Mouse (Mus musculus): ENCODE measurements at regions not wholly inside any gene's neighbourhood (a gene's known extent, or its start where the extent isn't known, plus 50 kb on each side); places are given as distances from the start of the nearest gene placed in this dataset.

DNA sequence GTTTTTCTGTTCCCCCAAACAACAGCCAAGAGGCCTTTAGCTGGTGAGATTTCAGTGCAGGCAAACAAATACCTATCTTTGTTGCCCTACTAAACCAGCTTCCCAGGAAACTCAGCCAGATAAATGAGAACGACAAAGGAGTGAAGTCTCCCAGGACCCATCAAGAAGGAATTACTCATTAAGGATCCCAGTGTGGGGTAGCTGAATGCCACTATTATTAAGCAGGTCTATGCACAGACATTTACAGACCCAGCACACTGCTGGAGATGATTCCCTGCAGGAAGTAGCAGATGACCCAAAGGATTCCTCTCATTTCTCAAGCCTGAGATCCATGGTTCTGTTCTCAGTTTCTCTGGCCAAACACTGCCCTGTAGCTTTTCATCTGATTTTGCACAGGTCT, 105.6 kb upstream of the Npy start:
- TF ChIP-seq MAX (IDR thresholded peaks at IDR 0.05) (no peak), FOSL1 (IDR thresholded peaks at IDR 0.05; ENCODE audit: insufficient read depth, low read length, poor library complexity, severe bottlenecking) (no peak), CTCF (IDR thresholded peaks at IDR 0.05; ENCODE audit: control insufficient read depth, insufficient read depth, insufficient read length) (no peak), USF1 (IDR thresholded peaks at IDR 0.05; ENCODE audit: low read depth) (no peak), MYOG (IDR thresholded peaks at IDR 0.05; ENCODE audit: control insufficient read depth, extremely low read depth, insufficient read length) (no peak), CEBPB (IDR thresholded peaks at IDR 0.05; ENCODE audit: low read depth) (no peak), MYOD1 (IDR thresholded peaks at IDR 0.05; ENCODE audit: control insufficient read depth, insufficient read length, low read depth) (no peak)
- H3ac ChIP-seq (ENCODE audit: control insufficient read depth, insufficient read length, low read depth), result no peak overlapping the region
- no peaks in the 10 kb centered on the region for H3K79me3 ChIP-seq (ENCODE audit: low read depth)
- no peak overlapping the region for H3K4me3 ChIP-seq (ENCODE audit: insufficient read depth, poor library complexity, severe bottlenecking)
- H3K27me3 ChIP-seq (ENCODE audit: control insufficient read depth, insufficient read depth, insufficient read length), result no peaks in the 10 kb centered on the region
- no peaks in the 10 kb centered on the region for H3K79me2 ChIP-seq (ENCODE audit: control insufficient read depth, insufficient read depth)
- H3K36me3 ChIP-seq (ENCODE audit: control insufficient read depth, insufficient read depth), result no peaks in the 10 kb centered on the region

DNA sequence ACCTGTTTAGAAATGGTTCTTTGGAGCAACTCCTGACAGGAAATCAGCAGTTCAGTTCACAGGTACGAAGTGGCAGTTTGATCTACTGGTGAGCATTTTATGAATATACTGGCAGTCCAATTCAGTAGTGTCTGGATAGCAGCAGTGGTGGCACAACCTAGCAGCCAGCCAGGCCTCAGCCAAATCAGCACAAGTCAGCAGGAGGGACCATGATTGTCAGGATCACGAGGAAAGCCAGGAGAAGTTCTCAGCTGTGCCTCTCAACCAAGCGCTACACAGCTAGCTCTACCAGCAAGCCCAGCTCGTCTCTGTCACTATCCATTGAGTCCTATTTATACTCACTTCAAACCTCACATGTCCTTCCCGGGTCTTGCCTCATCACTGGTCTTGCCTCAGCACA, 89.3 kb upstream of the Npy start:
- no peaks in the 10 kb centered on the region for H3K79me2 ChIP-seq (ENCODE audit: control insufficient read depth, insufficient read depth)

DNA sequence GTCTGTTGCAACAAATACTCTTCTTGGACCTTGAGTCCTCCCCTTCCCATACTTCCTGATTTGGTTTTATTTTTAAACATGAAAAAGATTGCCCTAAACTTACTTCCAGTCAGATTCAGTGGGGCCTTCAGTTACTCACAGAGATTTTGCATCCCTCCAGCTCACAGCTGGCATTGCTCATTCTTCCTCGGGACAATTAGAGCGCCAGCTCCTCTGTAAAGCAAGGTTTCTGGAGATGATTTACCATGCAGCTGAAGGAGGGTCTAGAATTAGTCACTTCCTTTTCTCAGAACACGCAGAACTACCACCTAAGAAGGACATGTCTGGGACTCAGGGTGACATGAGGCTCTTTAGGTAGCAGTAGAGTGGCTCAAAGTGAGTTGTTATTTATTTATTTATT, 79.4 kb upstream of the Npy start:
- H3K4me3 ChIP-seq (ENCODE audit: insufficient read depth, poor library complexity, severe bottlenecking), result no peak overlapping the region
- no peak overlapping the region for H3ac ChIP-seq (ENCODE audit: control insufficient read depth, insufficient read length, low read depth)
- no peaks in the 10 kb centered on the region for H3K36me3 ChIP-seq (ENCODE audit: control insufficient read depth, insufficient read depth)
- H3K27me3 ChIP-seq (ENCODE audit: control insufficient read depth, insufficient read depth, insufficient read length), result no peaks in the 10 kb centered on the region
- no peaks in the 10 kb centered on the region for H3K79me3 ChIP-seq (ENCODE audit: low read depth)
- no peaks in the 10 kb centered on the region for H3K79me2 ChIP-seq (ENCODE audit: control insufficient read depth, insufficient read depth)
- TF ChIP-seq CTCF (IDR thresholded peaks at IDR 0.05; ENCODE audit: control insufficient read depth, insufficient read depth, insufficient read length), result no peak
- no peak for TF ChIP-seq FOSL1 (IDR thresholded peaks at IDR 0.05; ENCODE audit: insufficient read depth, low read length, poor library complexity, severe bottlenecking)
- no peak for TF ChIP-seq CEBPB (IDR thresholded peaks at IDR 0.05; ENCODE audit: low read depth)
- no peak for TF ChIP-seq USF1 (IDR thresholded peaks at IDR 0.05; ENCODE audit: low read depth)
- TF ChIP-seq MYOD1 (IDR thresholded peaks at IDR 0.05; ENCODE audit: control insufficient read depth, insufficient read length, low read depth), result no peak
- TF ChIP-seq MYOG (IDR thresholded peaks at IDR 0.05; ENCODE audit: control insufficient read depth, extremely low read depth, insufficient read length), result no peak
- no peak for TF ChIP-seq MAX (IDR thresholded peaks at IDR 0.05)

More for the DNA sequence above, 89.3 kb upstream of the Npy start:
- no peaks in the 10 kb centered on the region for H3K79me3 ChIP-seq (ENCODE audit: low read depth)
- H3K4me3 ChIP-seq (ENCODE audit: insufficient read depth, poor library complexity, severe bottlenecking), result no peak overlapping the region
- no peak for TF ChIP-seq MYOG (IDR thresholded peaks at IDR 0.05; ENCODE audit: control insufficient read depth, extremely low read depth, insufficient read length)
- no peak for TF ChIP-seq MAX (IDR thresholded peaks at IDR 0.05)
- TF ChIP-seq FOSL1 (IDR thresholded peaks at IDR 0.05; ENCODE audit: insufficient read depth, low read length, poor library complexity, severe bottlenecking), result no peak
- no peak for TF ChIP-seq USF1 (IDR thresholded peaks at IDR 0.05; ENCODE audit: low read depth)
- no peak for TF ChIP-seq MYOD1 (IDR thresholded peaks at IDR 0.05; ENCODE audit: control insufficient read depth, insufficient read length, low read depth)
- no peak for TF ChIP-seq CTCF (IDR thresholded peaks at IDR 0.05; ENCODE audit: control insufficient read depth, insufficient read depth, insufficient read length)
- TF ChIP-seq CEBPB (IDR thresholded peaks at IDR 0.05; ENCODE audit: low read depth), result no peak
- H3K27me3 ChIP-seq (ENCODE audit: control insufficient read depth, insufficient read depth, insufficient read length), result no peaks in the 10 kb centered on the region
- H3K36me3 ChIP-seq (ENCODE audit: control insufficient read depth, insufficient read depth), result no peaks in the 10 kb centered on the region
- no peak overlapping the region for H3ac ChIP-seq (ENCODE audit: control insufficient read depth, insufficient read length, low read depth)

DNA sequence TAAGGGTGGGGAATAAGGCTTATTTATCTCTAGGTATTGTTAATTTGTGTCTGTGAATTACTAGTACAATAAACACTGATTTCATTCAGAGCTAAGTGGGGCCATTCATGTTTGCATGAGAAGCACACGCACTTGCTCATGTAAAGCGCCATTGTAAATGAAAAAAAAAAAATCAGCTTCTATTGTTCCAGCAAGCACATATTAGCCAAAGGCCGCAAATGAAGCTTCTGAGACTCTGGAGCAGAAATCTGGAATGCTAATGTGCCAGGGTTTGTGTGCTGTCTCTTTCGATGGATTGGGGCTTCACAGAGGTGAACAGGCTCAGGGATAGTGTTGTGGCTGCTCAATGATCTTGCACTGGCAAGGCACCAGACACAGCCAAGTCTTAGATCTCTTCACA, 77.2 kb upstream of the Npy start:
- Histone ChIP-seq H3ac (ENCODE audit: control insufficient read depth, insufficient read length, low read depth) (no peak overlapping the region), H3K27me3 (ENCODE audit: control insufficient read depth, insufficient read depth, insufficient read length) (no peaks in the 10 kb centered on the region), H3K79me2 (ENCODE audit: control insufficient read depth, insufficient read depth) (no peaks in the 10 kb centered on the region), H3K4me3 (ENCODE audit: insufficient read depth, poor library complexity, severe bottlenecking) (no peak overlapping the region), H3K36me3 (ENCODE audit: control insufficient read depth, insufficient read depth) (no peaks in the 10 kb centered on the region), H3K79me3 (ENCODE audit: low read depth) (no peaks in the 10 kb centered on the region)
- TF ChIP-seq CEBPB (IDR thresholded peaks at IDR 0.05; ENCODE audit: low read depth) (no peak), MAX (IDR thresholded peaks at IDR 0.05) (no peak), MYOG (IDR thresholded peaks at IDR 0.05; ENCODE audit: control insufficient read depth, extremely low read depth, insufficient read length) (no peak), USF1 (IDR thresholded peaks at IDR 0.05; ENCODE audit: low read depth) (no peak), CTCF (IDR thresholded peaks at IDR 0.05; ENCODE audit: control insufficient read depth, insufficient read depth, insufficient read length) (no peak), FOSL1 (IDR thresholded peaks at IDR 0.05; ENCODE audit: insufficient read depth, low read length, poor library complexity, severe bottlenecking) (no peak), MYOD1 (IDR thresholded peaks at IDR 0.05; ENCODE audit: control insufficient read depth, insufficient read length, low read depth) (no peak)

DNA sequence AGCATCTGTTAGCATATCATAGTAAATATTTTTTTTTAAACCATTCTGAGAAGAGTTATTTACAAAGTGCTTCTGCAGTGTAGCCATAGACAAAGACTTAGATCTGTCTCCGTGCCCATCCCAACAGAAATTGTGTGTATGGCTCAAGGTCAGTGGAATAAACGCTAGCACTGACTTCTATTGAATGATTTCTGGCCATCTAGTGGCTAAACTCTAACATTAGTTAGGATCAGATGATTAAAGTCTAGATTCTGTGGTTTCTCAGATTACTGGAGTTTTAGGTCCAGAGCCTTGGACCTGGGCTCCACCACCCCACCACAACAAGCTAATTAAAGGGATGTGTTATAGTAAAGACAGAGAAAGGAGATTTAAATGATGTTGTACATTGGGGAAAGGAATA, 72.0 kb upstream of the Npy start:
- TF ChIP-seq MYOG (IDR thresholded peaks at IDR 0.05; ENCODE audit: control insufficient read depth, extremely low read depth, insufficient read length) (no peak), MYOD1 (IDR thresholded peaks at IDR 0.05; ENCODE audit: control insufficient read depth, insufficient read length, low read depth) (no peak)
- Histone ChIP-seq H3K4me3 (ENCODE audit: insufficient read depth, poor library complexity, severe bottlenecking) (no peak overlapping the region), H3K79me2 (ENCODE audit: control insufficient read depth, insufficient read depth) (no peaks in the 10 kb centered on the region), H3K27me3 (ENCODE audit: control insufficient read depth, insufficient read depth, insufficient read length) (peaks cover 9% of the 10 kb centered on the region), H3ac (ENCODE audit: control insufficient read depth, insufficient read length, low read depth) (no peak overlapping the region), H3K79me3 (ENCODE audit: low read depth) (no peaks in the 10 kb centered on the region), H3K36me3 (ENCODE audit: control insufficient read depth, insufficient read depth) (no peaks in the 10 kb centered on the region)

DNA sequence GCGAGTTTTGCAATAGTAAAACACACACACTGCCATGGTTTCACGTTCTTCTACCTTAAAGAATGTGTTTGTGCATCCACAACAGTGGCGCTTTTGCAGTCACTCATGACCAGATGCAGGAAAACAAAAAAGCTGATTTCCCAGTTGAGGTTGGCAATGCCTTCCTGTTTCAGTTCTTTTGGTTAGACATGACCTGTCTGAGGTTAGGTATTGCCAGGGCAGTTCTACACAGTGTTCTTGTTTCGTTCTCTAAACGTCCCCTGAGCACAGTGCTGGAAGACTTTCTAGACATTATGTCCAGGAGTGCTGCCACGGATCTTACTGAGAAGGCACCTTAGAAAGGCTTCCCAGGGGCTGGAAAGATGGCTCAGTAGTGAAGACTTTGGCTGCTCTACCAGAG, 62.9 kb upstream of the Npy start:
- Histone ChIP-seq H3K27me3 (ENCODE audit: control insufficient read depth, insufficient read depth, insufficient read length) (no peaks in the 10 kb centered on the region), H3K79me2 (ENCODE audit: control insufficient read depth, insufficient read depth) (no peaks in the 10 kb centered on the region), H3K79me3 (ENCODE audit: low read depth) (no peaks in the 10 kb centered on the region), H3K36me3 (ENCODE audit: control insufficient read depth, insufficient read depth) (no peaks in the 10 kb centered on the region), H3ac (ENCODE audit: control insufficient read depth, insufficient read length, low read depth) (no peak overlapping the region), H3K4me3 (ENCODE audit: insufficient read depth, poor library complexity, severe bottlenecking) (no peak overlapping the region)
- no peak for TF ChIP-seq FOSL1 (IDR thresholded peaks at IDR 0.05; ENCODE audit: insufficient read depth, low read length, poor library complexity, severe bottlenecking)
- TF ChIP-seq MYOD1 (IDR thresholded peaks at IDR 0.05; ENCODE audit: control insufficient read depth, insufficient read length, low read depth), result no peak
- TF ChIP-seq MYOG (IDR thresholded peaks at IDR 0.05; ENCODE audit: control insufficient read depth, extremely low read depth, insufficient read length), result no peak
- no peak for TF ChIP-seq CEBPB (IDR thresholded peaks at IDR 0.05; ENCODE audit: low read depth)
- TF ChIP-seq USF1 (IDR thresholded peaks at IDR 0.05; ENCODE audit: low read depth), result no peak
- TF ChIP-seq CTCF (IDR thresholded peaks at IDR 0.05; ENCODE audit: control insufficient read depth, insufficient read depth, insufficient read length), result no peak
- no peak for TF ChIP-seq MAX (IDR thresholded peaks at IDR 0.05)

All from C2C12 (cell line).